12 mouse cellular contexts compared by ENCODE assay signal in the genomic region with DNA sequence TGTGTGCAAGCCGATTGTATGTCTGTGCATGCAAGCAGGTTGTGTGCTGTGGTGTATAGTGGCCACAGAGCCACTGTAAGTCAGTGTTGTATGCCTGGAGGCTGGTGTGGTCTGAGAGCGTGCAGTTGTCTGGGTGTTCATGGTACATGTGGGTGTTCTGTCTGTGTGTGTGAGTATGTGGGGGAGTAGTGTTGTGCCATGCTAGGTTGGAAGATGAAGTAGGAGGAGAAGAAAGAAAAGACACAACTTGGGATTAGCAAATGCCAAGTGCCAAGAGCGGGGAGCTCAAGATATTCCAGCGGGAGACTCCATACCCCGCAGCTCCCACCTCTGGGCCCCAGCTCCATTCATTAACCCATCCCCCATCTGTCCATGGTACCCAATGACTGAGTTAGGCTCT.
"Had no signal": no experiment of that assay in that cellular context is flagged by ENCODE, and none has a peak within 500 bp of the region (broad histone marks: within the 10 kb centered on the region; RNA-seq: fewer than 3 reads in every experiment).

No protein-coding gene starts in this region.

- H3K4me1 ChIP-seq: limb, embryonic 15.5 days; liver, embryonic 13.5 days; megakaryocyte, embryonic 14.5 days had no signal

- H3K27me3 ChIP-seq: limb, embryonic 15.5 days; liver, embryonic 13.5 days; lung, embryonic 15.5 days; midbrain, embryonic 12.5 days; stomach, embryonic 15.5 days had no signal

- H3K4me2 ChIP-seq: limb, embryonic 15.5 days; liver, embryonic 13.5 days; lung, embryonic 15.5 days; midbrain, embryonic 12.5 days; stomach, embryonic 15.5 days had no signal

- DNase-seq: kidney, adult 8-10 months; kidney, postnatal 25 days; liver, embryonic 13.5 days; liver, postnatal 0 days; lung, postnatal 14 days had no signal

- H3K4me3 ChIP-seq: limb, embryonic 15.5 days; liver, embryonic 13.5 days; lung, embryonic 15.5 days; megakaryocyte, embryonic 14.5 days; midbrain, embryonic 12.5 days; stomach, embryonic 15.5 days had no signal

- H3K27ac ChIP-seq: limb, embryonic 15.5 days; liver, embryonic 13.5 days; macrophage; midbrain, embryonic 12.5 days; stomach, embryonic 15.5 days had no signal

- H3K9me3 ChIP-seq: limb, embryonic 15.5 days; liver, embryonic 13.5 days; lung, embryonic 15.5 days; midbrain, embryonic 12.5 days; stomach, embryonic 15.5 days had no signal

- H3K36me3 ChIP-seq: limb, embryonic 15.5 days; liver, embryonic 13.5 days; lung, embryonic 15.5 days; midbrain, embryonic 12.5 days; stomach, embryonic 15.5 days had no signal

- ATAC-seq: intestine, postnatal 0 days; liver, postnatal 0 days had no signal

- H3K9ac ChIP-seq: limb, embryonic 15.5 days; liver, embryonic 13.5 days; liver, postnatal 0 days; lung, embryonic 15.5 days; midbrain, embryonic 12.5 days; stomach, embryonic 15.5 days had no signal
